Mouse (Mus musculus) limb, embryonic 12.5 days (tissue): ENCODE measurements around the gene Ssu72. TPM values are rescaled to one million over a fixed set of nuclear protein-coding genes. Genes with fewer than 3 reads are reported as not detected.

Experiments used
- ATAC-seq: fragments of 200-750 bp; cut with Nextera tagmentation; 2 replicates; pipeline ENCODE4 v1.8.0; 2017; ENCODE audit warnings: low read depth, moderate TSS enrichment; ENCODE audit not compliant: insufficient number of reproducible peaks, insufficient read depth, low FRiP score, low TSS enrichment
- H3K27ac ChIP-seq: fragments of 300-500 bp; sonication (generic); 2 replicates; pipeline ENCODE4 v1.5.1; 2016; ENCODE audit warnings: mild to moderate bottlenecking, moderate library complexity
- H3K27me3 ChIP-seq: fragments of 300-500 bp; sonication (generic); 2 replicates; pipeline ENCODE4 v1.6.1; 2016; ENCODE audit warnings: mild to moderate bottlenecking, moderate library complexity
- H3K36me3 ChIP-seq: fragments of 300-500 bp; sonication (generic); 2 replicates; pipeline ENCODE4 v1.6.1; 2016; ENCODE audit warnings: mild to moderate bottlenecking, moderate library complexity
- H3K4me1 ChIP-seq: fragments of 300-500 bp; sonication (generic); replicated peaks from 2 replicates; pipeline ENCODE4 v1.6.1; 2016
- H3K4me2 ChIP-seq: fragments of 300-500 bp; sonication (generic); 2 replicates; pipeline ENCODE4 v1.6.1; 2016; ENCODE audit warnings: mild to moderate bottlenecking, moderate library complexity
- H3K4me3 ChIP-seq: fragments of 300-500 bp; sonication (generic); replicated peaks from 2 replicates; pipeline ENCODE4 v1.5.1; 2016; ENCODE audit warnings: mild to moderate bottlenecking
- H3K9ac ChIP-seq: fragments of 300-500 bp; sonication (generic); replicated peaks from 2 replicates; pipeline ENCODE4 v1.6.1; 2016; ENCODE audit warnings: mild to moderate bottlenecking, moderate library complexity
- H3K9me3 ChIP-seq: fragments of 300-500 bp; sonication (generic); 2 replicates; pipeline ENCODE4 v1.6.1; 2016; ENCODE audit warnings: mild to moderate bottlenecking, moderate library complexity
- whole genome bisulfite sequencing: fragments of 180-500 bp; shearing (Covaris S2); methylation state at CpG from one replicate; pipeline ENCODE4 v1.1.7; 2016; 5-methylcytosine and 5-hydroxymethylcytosine counted together
- polyA plus RNA-seq: library from polyadenylated mRNA; unstranded; fragments of >200 nt; fragmentation: Nextera tagmentation; extraction: Ambion mirVana; gene quantifications from 2 replicates; pipeline ENCODE4 v1.2.1, GENCODE M21; 2016

The Ssu72 gene
- polyA plus RNA-seq, 1 experiment from 2014 or later, result 143 TPM

- ATAC-seq, result peak; percentile 80
- H3K36me3 ChIP-seq, result no peaks in the 10 kb centered on the region
- 2% methylated on average over 35 of the region's 35 CpGs for WGBS
- no peaks in the 10 kb centered on the region for H3K9me3 ChIP-seq
- peak within 1 kb of the TSS; percentile 52 for H3K9ac ChIP-seq
- peaks cover 40% of the 10 kb centered on the region for H3K27me3 ChIP-seq
- H3K4me3 ChIP-seq, result peak within 1 kb of the TSS; percentile 44
- peaks cover 29% of the 10 kb centered on the region for H3K4me1 ChIP-seq
- peak within 1 kb of the TSS; percentile 82 for H3K4me2 ChIP-seq
- no peak within 1 kb of the TSS for H3K27ac ChIP-seq
Measured at GRCm38 (mm10) chr4:155774280-155774754, 69.7 kb downstream of the Ssu72 start, which contains the start of gene Vwa1. Gene Vwa1 (minus strand): TSS chr4:155774698.

- Histone ChIP-seq H3K9ac (peak overlapping the region; percentile 52; the same call in 1 of the 2 replicates), H3K4me1 (peaks cover 24% of the 10 kb centered on the region), H3K4me2 (peak overlapping the region; percentile 82), H3K36me3 (no peaks in the 10 kb centered on the region), H3K27me3 (peaks cover 40% of the 10 kb centered on the region), H3K9me3 (no peaks in the 10 kb centered on the region), H3K27ac (no peak overlapping the region), H3K4me3 (0 out of 2 replicates have a peak overlapping the region, but pooled peaks have one; percentile 44)
- no peak for ATAC-seq
- WGBS, result 58% methylated on average over 9 of the region's 9 CpGs
Measured at GRCm38 (mm10) chr4:155774971-155775740, 70.6 kb downstream of the Ssu72 start.

GRCm38 (mm10) chr4:155775855-155776254, 71.3 kb downstream of the Ssu72 start:
- no peak overlapping the region for H3K4me2 ChIP-seq

GRCm38 (mm10) chr4:155776704-155777335, 72.2 kb downstream of the Ssu72 start:
- Histone ChIP-seq H3K27ac (no peak overlapping the region), H3K4me2 (no peak overlapping the region), H3K27me3 (peaks cover 30% of the 10 kb centered on the region), H3K9me3 (no peaks in the 10 kb centered on the region), H3K4me3 (no peak overlapping the region), H3K36me3 (no peaks in the 10 kb centered on the region), H3K9ac (no peak overlapping the region), H3K4me1 (peaks cover 24% of the 10 kb centered on the region; the same call in 1 of the 2 replicates)
- WGBS, result 55% methylated on average over 2 of the region's 2 CpGs
- no peak for ATAC-seq

More at GRCm38 (mm10) chr4:155775855-155776254, 71.3 kb downstream of the Ssu72 start:
- Histone ChIP-seq H3K9me3 (no peaks in the 10 kb centered on the region), H3K9ac (no peak overlapping the region; the same call in 1 of the 2 replicates), H3K27me3 (peaks cover 38% of the 10 kb centered on the region), H3K4me1 (peaks cover 22% of the 10 kb centered on the region; the same call in 1 of the 2 replicates), H3K27ac (no peak overlapping the region), H3K36me3 (no peaks in the 10 kb centered on the region), H3K4me3 (no peak overlapping the region)
- WGBS, result 86% methylated on average over 3 of the region's 3 CpGs
- no peak for ATAC-seq

DNA sequence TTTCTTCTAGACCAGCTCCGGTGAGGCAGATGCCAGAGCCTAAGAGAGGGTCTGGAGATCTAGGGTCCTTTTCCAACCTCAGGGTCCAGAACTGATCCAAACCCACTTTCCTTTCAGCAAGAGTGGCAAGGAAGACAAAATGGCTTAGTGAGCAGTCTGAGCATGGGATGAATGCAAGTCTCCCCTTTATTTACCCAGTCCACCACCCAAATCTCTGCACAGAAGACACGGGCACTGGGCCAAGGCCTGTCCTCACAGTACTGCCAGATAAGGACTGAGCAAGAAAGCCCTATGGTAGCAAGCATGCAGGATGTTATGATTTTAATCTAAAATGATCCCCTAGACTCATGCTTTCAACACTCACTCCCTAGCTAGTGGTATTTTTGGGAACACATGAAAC, 73.2 kb downstream of the Ssu72 start:
- Histone ChIP-seq H3K27ac (no peak overlapping the region), H3K36me3 (no peaks in the 10 kb centered on the region), H3K4me3 (no peak overlapping the region), H3K4me2 (no peak overlapping the region), H3K9me3 (no peaks in the 10 kb centered on the region), H3K27me3 (peaks cover 20% of the 10 kb centered on the region), H3K9ac (no peak overlapping the region), H3K4me1 (peaks cover 24% of the 10 kb centered on the region; the same call in 1 of the 2 replicates)
- ATAC-seq, result no peak
- 78% methylated on average over 2 of the region's 2 CpGs for WGBS

- Histone ChIP-seq H3K4me3 (no peak overlapping the region), H3K4me2 (no peak overlapping the region), H3K36me3 (no peaks in the 10 kb centered on the region), H3K27me3 (peaks cover 10% of the 10 kb centered on the region), H3K9me3 (no peaks in the 10 kb centered on the region), H3K9ac (no peak overlapping the region), H3K4me1 (peaks cover 18% of the 10 kb centered on the region), H3K27ac (no peak overlapping the region)
- ATAC-seq, result no peak
- 84% methylated on average over 4 of the region's 4 CpGs for WGBS
Measured at GRCm38 (mm10) chr4:155779498-155779897, 74.9 kb downstream of the Ssu72 start.

DNA sequence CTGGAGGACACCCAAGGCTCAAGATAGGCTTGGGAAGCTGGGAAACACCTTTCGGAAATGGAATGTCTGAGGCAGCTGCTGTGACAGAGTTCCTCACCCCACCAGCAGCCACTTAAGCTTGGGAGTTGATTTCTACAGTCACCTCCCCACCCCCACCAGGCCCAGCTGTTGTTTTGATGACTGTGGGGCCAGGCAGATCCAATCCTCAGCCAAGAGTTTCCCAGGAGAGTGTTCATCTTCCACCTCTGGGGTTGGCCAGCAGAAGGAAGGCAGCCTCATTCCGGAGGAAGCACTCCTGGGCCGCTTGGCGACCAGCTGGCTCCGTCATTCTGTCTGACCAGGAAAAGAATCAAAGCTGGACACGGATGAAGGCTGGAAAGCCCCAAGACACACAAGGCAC, 76.3 kb downstream of the Ssu72 start:
- 0 out of 2 replicates have a peak overlapping the region, but pooled peaks have one; percentile 41 for H3K27ac ChIP-seq
- H3K4me3 ChIP-seq, result no peak overlapping the region
- 22% methylated on average over 6 of the region's 6 CpGs for WGBS
- peaks cover 13% of the 10 kb centered on the region for H3K4me1 ChIP-seq
- H3K9ac ChIP-seq, result 0 out of 2 replicates have a peak overlapping the region, but pooled peaks have one; percentile 27
- no peaks in the 10 kb centered on the region; the same call in 1 of the 2 replicates for H3K27me3 ChIP-seq
- 0 out of 2 replicates have a peak, but pooled peaks have one; percentile 33 for ATAC-seq
- H3K4me2 ChIP-seq, result no peak overlapping the region
- H3K9me3 ChIP-seq, result no peaks in the 10 kb centered on the region
- H3K36me3 ChIP-seq, result no peaks in the 10 kb centered on the region

Other genes starting within 250 kb of the Ssu72 start
- not detected in 2 replicates for gene Tmem52, start 235.7 kb upstream of the Ssu72 start, polyA plus RNA-seq
- gene Gnb1, start 213.4 kb upstream of the Ssu72 start, polyA plus RNA-seq, result 538 and 556 TPM in 2 replicates
- gene Nadk, start 142.4 kb upstream of the Ssu72 start, polyA plus RNA-seq, result 95.3 and 95.4 TPM in 2 replicates
- 10.9 and 11.6 TPM in 2 replicates for gene Slc35e2, start 103.4 kb upstream of the Ssu72 start, polyA plus RNA-seq
- gene Cdk11b, start 79.9 kb upstream of the Ssu72 start, polyA plus RNA-seq, result 78.4 and 82.4 TPM in 2 replicates
- gene Gm10563, start 59.4 kb upstream of the Ssu72 start, polyA plus RNA-seq, result not detected in 2 replicates
- 16.0 and 16.3 TPM in 2 replicates for gene Mmp23, start 51.4 kb upstream of the Ssu72 start, polyA plus RNA-seq
- gene Mib2, start 35.6 kb upstream of the Ssu72 start, polyA plus RNA-seq, result 36.5 and 37.2 TPM in 2 replicates
- 9.3 and 11.2 TPM in 2 replicates for gene Fndc10, start 10.5 kb upstream of the Ssu72 start, polyA plus RNA-seq
- 1.4 and 1.6 TPM in 2 replicates for gene Tmem240, start 30.0 kb downstream of the Ssu72 start, polyA plus RNA-seq
- 104 and 108 TPM in 2 replicates for gene Atad3a, start 56.3 kb downstream of the Ssu72 start, polyA plus RNA-seq
- 8.3 and 8.8 TPM in 2 replicates for gene Vwa1, start 69.9 kb downstream of the Ssu72 start, polyA plus RNA-seq
- 0.50 and 0.91 TPM in 2 replicates for gene Tmem88b, start 81.1 kb downstream of the Ssu72 start, polyA plus RNA-seq
- 0.18 TPM in 1 of 2 replicates, not detected in the other for gene Ankrd65, start 85.6 kb downstream of the Ssu72 start, polyA plus RNA-seq
- gene Mrpl20, start 98.1 kb downstream of the Ssu72 start, polyA plus RNA-seq, result 217 and 228 TPM in 2 replicates
- gene Ccnl2, start 107.7 kb downstream of the Ssu72 start, polyA plus RNA-seq, result 241 and 256 TPM in 2 replicates
- gene Aurkaip1, start 126.5 kb downstream of the Ssu72 start, polyA plus RNA-seq, result 146 and 151 TPM in 2 replicates
- 44.9 and 62.1 TPM in 2 replicates for gene Mxra8, start 134.9 kb downstream of the Ssu72 start, polyA plus RNA-seq
- gene Dvl1, start 142.6 kb downstream of the Ssu72 start, polyA plus RNA-seq, result 5.5 and 14.7 TPM in 2 replicates
- 0.39 and 0.74 TPM in 2 replicates for gene Tas1r3, start 158.6 kb downstream of the Ssu72 start, polyA plus RNA-seq
- gene Cptp, start 164.6 kb downstream of the Ssu72 start, polyA plus RNA-seq, result 13.6 and 14.2 TPM in 2 replicates
- 82.0 and 82.9 TPM in 2 replicates for gene Ints11, start 164.7 kb downstream of the Ssu72 start, polyA plus RNA-seq
- gene Pusl1, start 187.0 kb downstream of the Ssu72 start, polyA plus RNA-seq, result 45.4 and 48.5 TPM in 2 replicates
- 18.4 and 25.5 TPM in 2 replicates for gene Acap3, start 187.0 kb downstream of the Ssu72 start, polyA plus RNA-seq
- gene Ube2j2, start 239.0 kb downstream of the Ssu72 start, polyA plus RNA-seq, result 165 and 169 TPM in 2 replicates